Mouse (Mus musculus): ENCODE data around the gene Eps8.
"Not testable (repeated sequence)": the region's sequence is repeated elsewhere in the genome, so short reads cannot be mapped to it uniquely, and the experiment has no call there.

Eps8 gene

GRCm38 (mm10) chr6:137514872-137515271, 139.8 kb downstream of the Eps8 start:
- DNase-seq (ENCODE audit: low spot score), result no peak

- no peak for DNase-seq (ENCODE audit: low spot score)
These were observed 141.9 kb downstream of the Eps8 start for GRCm38 (mm10) chr6:137512753-137513152.

- DNase-seq (ENCODE audit: low spot score), result no peak
These were observed 145.2 kb downstream of the Eps8 start for GRCm38 (mm10) chr6:137509341-137510045.

DNA sequence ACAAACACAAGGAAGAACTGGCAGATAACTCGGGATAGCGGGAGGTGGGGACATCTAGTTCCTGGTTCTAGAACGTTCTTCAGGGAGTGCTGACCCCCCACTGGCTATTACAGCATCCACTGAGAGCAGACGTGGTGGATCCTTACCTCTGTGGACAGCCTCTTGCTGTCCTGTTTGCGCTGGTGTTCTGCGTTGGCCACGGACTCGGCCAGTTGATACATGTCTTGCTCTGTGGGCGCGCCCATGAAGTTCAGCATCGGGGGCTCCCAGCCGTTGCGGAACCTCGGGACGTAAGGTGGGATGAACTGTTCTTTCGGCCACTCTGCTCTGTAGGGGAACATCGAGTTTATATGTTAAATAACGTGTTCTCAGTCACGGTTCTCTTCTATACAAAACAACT, 145.7 kb downstream of the Eps8 start:
- DNase-seq (ENCODE audit: low spot score), result no peak

DNA sequence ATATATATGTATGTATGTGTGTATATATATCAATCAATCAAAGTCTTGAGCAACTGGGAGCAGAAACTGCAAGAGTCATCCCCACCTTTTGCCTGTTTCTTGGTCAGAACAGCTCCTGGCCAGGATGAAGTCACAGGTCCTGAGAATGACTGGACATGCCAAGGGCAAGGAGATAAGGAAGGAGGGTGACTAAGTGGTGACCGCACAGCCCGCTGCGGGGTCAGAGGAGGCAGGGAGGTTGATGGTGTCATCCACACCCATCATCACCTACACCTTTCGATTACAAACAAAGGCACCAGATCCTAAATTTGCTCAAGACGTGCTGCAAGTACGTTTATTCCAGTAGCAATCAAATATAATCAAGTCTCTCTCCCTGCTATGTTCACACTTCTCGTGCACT, 148.1 kb downstream of the Eps8 start:
- no peak for DNase-seq (ENCODE audit: low spot score)

- DNase-seq (ENCODE audit: low spot score), result no peak
These were observed 149.0 kb downstream of the Eps8 start for GRCm38 (mm10) chr6:137505555-137506227.

DNA sequence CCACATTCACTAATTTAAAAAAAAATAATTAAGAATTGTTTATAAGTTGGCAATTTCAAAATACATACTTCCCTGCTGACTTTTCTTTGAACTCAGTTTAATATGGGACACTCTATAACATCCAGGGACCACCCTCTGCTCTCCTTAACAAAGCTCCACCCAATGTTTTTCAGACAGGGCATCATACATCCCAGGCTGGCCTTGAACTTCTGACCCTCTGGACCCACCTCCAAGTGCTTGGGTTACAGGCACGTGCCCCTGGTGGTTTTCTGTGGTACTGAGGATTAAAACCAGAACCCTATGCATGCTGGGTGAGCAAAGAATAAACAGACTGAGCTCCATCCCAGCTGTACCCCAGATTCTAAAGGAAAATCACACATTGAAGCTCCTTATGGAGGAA, 150.6 kb downstream of the Eps8 start:
- DNase-seq (ENCODE audit: low spot score), result no peak

GRCm38 (mm10) chr6:137503462-137503861, 151.2 kb downstream of the Eps8 start:
- no peak for DNase-seq (ENCODE audit: low spot score)

- DNase-seq (ENCODE audit: low spot score), result no peak
These were observed 151.7 kb downstream of the Eps8 start for GRCm38 (mm10) chr6:137503009-137503408.

GRCm38 (mm10) chr6:137498781-137499180, 155.9 kb downstream of the Eps8 start:
- DNase-seq (ENCODE audit: low spot score), result no peak

DNA sequence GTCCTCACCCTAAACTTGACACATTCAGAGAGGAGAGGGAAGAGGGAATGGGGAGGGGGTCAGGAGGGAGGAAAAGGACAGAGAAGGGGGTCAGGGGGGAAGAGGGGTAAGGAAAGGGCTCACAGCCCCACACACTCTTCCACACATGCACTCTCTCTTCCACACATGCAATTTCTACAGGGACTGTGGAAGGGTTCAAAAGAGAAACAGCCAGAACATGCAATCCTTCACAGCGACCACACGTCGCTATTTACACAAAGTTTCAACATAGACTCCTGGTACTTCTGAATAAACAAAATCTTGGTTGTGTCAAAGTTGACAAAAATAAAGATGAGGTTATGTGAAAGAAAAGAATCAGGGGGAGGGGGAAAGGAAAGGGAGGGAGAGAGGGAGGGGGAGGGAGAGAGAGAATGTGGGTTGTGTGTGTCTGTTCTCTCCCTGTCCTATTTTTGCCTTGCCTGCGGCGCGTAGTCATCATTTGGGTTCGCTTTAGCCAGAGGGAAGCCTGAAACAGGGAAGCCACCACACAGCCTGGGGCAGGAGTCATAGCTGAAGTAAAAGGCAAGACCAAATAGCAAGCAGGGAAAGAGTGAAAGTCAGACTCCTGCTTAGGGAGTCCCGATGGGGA, 157.4 kb downstream of the Eps8 start:
- no peak for DNase-seq (ENCODE audit: low spot score)

DNA sequence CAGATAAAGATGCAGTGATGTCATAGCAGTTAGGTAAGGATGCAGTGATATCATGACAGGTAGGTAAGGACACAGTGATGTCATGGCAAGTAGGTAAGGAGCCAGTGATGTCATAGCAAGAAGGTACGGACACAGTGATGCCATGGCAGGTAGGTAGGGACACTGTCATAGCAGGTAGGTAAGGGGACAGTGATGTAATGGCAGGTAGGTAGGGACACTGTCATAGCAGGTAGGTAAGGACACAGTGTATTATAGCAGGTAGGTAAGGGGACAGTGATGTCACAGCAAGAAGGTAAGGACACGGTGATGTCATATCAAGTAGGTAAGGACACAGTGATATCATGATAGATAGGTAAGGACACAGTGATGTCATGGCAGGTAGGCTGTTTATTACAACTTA, 158.1 kb downstream of the Eps8 start:
- no peak for DNase-seq (ENCODE audit: low spot score)

DNA sequence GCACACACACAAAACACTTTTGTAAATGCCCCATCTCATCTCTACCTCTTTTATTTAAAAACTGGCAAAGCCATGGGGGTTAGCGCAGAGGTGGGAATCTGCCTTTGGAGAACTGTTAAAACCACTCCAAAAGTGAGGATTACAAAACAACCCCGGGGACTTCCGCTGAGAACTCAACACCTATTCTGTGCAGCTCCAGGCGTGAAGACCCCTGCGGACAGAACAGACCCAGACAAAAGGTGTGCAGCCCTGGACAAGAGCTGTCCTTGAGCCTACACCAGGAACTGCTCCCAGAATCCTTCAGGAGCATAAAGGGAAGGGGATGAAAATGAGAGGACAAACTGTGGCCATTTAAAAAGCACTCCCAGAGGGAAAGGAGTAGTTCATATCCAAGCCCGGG, 159.4 kb downstream of the Eps8 start:
- DNase-seq (ENCODE audit: low spot score), result no peak

DNA sequence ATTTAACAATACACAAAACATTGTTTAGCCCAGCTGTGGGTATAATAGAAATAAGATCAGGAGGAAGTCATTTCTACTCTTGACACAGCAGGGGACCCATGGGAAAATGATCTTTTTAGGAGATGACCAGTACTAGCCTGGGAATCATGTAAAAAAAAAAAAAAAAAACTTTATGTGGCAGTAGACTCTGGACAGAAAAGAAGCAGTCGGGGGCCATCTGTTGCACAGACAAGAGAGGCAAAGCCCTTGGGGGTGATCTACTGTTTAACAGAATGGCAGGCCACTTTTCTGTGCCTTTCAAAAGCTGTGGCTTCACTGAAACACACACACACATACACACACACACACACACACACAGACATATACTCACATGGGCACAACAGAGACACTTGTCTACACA, 159.9 kb downstream of the Eps8 start:
- DNase-seq (ENCODE audit: low spot score), result no peak

- no peak for DNase-seq (ENCODE audit: low spot score)
These were observed 160.6 kb downstream of the Eps8 start for GRCm38 (mm10) chr6:137494136-137494475.

DNA sequence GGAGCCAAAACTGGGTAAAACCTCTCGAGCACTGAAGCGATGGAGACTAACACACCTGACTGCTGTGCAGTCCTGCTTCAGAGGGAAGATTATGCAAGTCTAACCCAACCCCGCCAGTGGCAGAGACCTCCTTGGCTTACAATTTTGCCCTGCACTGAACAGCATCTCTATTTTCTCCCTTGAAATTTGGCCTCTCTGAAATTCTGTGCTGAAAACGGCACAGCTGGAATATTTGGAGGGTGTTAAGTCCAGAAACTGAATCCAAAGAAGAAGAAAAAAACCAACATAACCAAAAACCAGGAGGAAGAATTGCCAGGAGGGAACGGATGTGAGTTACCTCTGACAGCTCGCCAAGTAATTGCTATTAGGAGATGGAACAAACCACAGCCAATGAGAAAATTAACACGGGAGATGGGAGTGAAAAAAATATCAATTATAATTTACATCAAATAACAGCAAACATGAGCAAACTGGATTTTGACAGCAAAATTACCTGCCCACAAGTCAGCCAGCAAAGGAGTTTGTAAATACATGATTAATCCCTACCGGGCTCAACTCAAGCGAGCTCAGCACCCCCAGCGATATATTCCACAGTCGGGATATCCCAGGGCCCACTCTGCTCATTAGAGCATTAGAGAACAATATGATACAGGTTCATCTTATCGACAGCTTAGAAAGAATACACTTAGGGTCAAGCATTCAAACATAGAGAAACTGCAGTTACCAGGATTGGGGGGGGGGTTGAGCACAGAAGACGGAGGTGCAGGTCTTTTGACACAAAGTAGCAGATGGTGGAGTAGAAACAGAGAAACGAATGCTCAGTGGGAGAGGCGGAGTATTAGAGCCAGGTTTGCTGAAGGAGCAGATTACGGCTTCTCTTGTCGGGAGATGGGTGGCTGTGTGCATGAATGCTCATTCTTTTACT, 161.2 kb downstream of the Eps8 start:
- DNase-seq (ENCODE audit: low spot score), result no peak

- no peak for DNase-seq (ENCODE audit: low spot score)
These were observed 162.1 kb downstream of the Eps8 start for GRCm38 (mm10) chr6:137492582-137492981.

DNA sequence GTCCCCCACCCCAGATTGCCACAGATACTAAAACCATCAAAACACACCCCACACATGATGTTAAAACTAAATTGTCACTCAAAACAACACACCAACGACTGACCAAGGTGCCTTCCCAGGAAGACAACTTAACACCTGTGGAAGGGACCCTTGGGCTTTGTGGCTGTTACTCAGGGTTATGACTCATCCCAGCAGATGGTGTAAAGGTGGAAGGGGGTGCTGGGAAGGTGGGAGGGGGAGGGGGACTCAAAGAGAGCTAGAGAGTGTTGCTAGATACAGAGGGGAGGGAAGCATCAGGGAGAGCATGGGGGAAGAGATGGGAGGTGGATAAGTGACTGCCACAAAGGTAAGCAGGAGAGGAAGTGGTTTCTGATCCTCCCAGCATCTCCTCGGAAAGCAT, 163.0 kb downstream of the Eps8 start:
- DNase-seq (ENCODE audit: low spot score), result no peak

- DNase-seq (ENCODE audit: low spot score), result no peak
These were observed 164.6 kb downstream of the Eps8 start for GRCm38 (mm10) chr6:137490115-137490514.

GRCm38 (mm10) chr6:137487443-137487842, 167.2 kb downstream of the Eps8 start:
- no peak for DNase-seq (ENCODE audit: low spot score)

DNA sequence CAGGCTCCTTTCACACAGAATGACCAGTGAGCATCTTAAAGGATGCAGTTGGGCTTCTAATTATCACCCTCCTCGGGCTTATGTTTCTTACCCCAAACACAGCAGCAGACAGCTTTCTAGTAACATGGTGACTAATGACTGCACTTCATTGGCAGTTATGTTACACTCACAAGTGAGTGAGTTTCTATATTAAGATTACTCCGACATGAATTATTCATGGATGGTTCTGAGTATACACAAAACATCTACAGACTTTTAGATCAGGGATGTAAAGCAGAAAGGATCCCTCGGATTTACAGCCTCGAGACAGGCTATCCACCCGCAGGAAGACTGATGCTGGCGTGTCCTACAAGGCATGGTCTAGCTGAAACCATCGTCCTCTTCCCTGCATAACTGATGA, 171.8 kb downstream of the Eps8 start:
- no peak for DNase-seq (ENCODE audit: low spot score)

GRCm38 (mm10) chr6:137475695-137476094, 179.0 kb downstream of the Eps8 start:
- not testable (repeated sequence) for DNase-seq (ENCODE audit: low spot score)

Data from spleen, adult 12 weeks (tissue).